Mouse (Mus musculus) forebrain, embryonic 11.5 days (tissue): ENCODE data around the gene Gnai3. TPM values are rescaled to one million over a fixed set of nuclear protein-coding genes. Genes with fewer than 3 reads are reported as not detected.

Experiments used
- ATAC-seq: fragments of 200-750 bp; cut with Nextera tagmentation; replicated peaks from 2 replicates; pipeline ENCODE4 v1.8.0; 2017; ENCODE audit warnings: moderate TSS enrichment; ENCODE audit not compliant: low FRiP score
- DNase-seq: peaks from one replicate; pipeline ENCODE4 v3.0.0-alpha.2; 2017; ENCODE audit warnings: low spot score
- H3K27ac ChIP-seq: fragments of 300-500 bp; sonication (generic); 2 replicates; pipeline ENCODE4 v1.5.1; 2014; ENCODE audit warnings: low read depth, low read length
- H3K27me3 ChIP-seq: fragments of 300-500 bp; sonication (generic); 2 replicates; pipeline ENCODE4 v1.6.1; 2014; ENCODE audit warnings: mild to moderate bottlenecking, low read length, mixed read lengths; ENCODE audit not compliant: control insufficient read depth, insufficient read depth
- H3K36me3 ChIP-seq: fragments of 300-500 bp; sonication (generic); 2 replicates; pipeline ENCODE4 v1.6.1; 2014; ENCODE audit warnings: mild to moderate bottlenecking, low read length, moderate library complexity, mixed read lengths; ENCODE audit not compliant: control insufficient read depth, insufficient read depth
- H3K4me1 ChIP-seq: fragments of 300-500 bp; sonication (generic); replicated peaks from 2 replicates; pipeline ENCODE4 v1.6.1; 2014; ENCODE audit warnings: low read length, mixed read lengths; ENCODE audit not compliant: control insufficient read depth, insufficient read depth
- H3K4me2 ChIP-seq: fragments of 300-500 bp; sonication (generic); 2 replicates; pipeline ENCODE4 v1.6.1; 2014; ENCODE audit warnings: low read depth, mild to moderate bottlenecking, low read length, moderate library complexity, mixed read lengths; ENCODE audit not compliant: severe bottlenecking
- H3K4me3 ChIP-seq: fragments of 300-500 bp; sonication (generic); 2 replicates; pipeline ENCODE4 v1.5.1; 2014; ENCODE audit warnings: low read depth, low read length
- H3K9ac ChIP-seq: fragments of 300-500 bp; sonication (generic); 2 replicates; pipeline ENCODE4 v1.6.1; 2014; ENCODE audit warnings: low read length
- H3K9me3 ChIP-seq: fragments of 300-500 bp; sonication (generic); 2 replicates; pipeline ENCODE4 v1.6.1; 2016; ENCODE audit warnings: low read length, mixed read lengths; ENCODE audit not compliant: control insufficient read depth
- WGBS: fragments of 180-500 bp; shearing (Covaris S2); extraction: QIAGEN DNeasy Blood & Tissue Kit; methylation state at CpG from one replicate; pipeline ENCODE4 v1.1.7; 2014; 5-methylcytosine and 5-hydroxymethylcytosine counted together
- polyA plus RNA-seq: library from polyadenylated mRNA; unstranded; fragments of >200 nt; fragmentation: Nextera tagmentation; extraction: Ambion mirVana; gene quantifications from 2 replicates; pipeline ENCODE4 v1.2.1, GENCODE M21; 2014

Gnai3 gene
- polyA plus RNA-seq, 1 experiment from 2014 or later, result 213 TPM

DNA sequence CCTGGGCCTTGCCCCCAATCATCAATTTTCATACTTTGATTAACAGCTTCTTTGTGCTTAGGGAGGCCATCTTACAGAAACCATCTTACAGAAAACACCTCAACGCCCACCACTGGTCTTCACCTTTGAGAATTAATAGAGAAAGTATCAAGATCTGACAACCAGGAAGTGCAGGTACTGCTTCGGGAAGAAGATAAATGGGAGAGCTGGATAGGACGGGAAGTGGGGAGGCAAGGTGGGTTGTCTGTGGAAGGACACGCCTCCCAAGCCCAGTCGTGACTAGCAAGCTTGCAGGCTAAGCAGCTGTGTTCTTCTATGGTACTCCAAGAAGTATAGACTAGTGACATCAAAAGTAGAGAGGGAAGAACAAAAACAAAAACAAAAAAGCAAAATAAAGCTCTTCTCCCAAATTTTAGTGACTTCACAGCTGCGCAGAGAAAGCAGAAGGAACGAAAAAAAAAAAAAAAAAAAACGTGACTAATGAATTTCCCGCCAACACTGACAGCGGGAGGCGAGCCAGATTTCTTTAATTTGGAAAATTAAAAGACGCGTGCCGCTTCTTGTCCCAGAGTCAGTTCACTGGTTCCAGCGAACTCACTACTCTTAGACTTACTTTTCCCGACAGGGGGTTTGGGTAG, 39.6 kb upstream of the Gnai3 start:
- peak overlapping the region; percentile 94 for H3K4me2 ChIP-seq
- WGBS, result 4% methylated on average over 16 of the region's 16 CpGs
- 0 out of 2 replicates have a peak, but pooled peaks cover 3% of the 10 kb centered on the region for H3K27me3 ChIP-seq
- no peaks in the 10 kb centered on the region for H3K36me3 ChIP-seq
- H3K9me3 ChIP-seq, result no peaks in the 10 kb centered on the region
- no peak overlapping the region for H3K27ac ChIP-seq
- DNase-seq (peak; percentile 46), ATAC-seq (no peak)
- peak overlapping the region; percentile 73 for H3K4me3 ChIP-seq
- peaks cover 4% of the 10 kb centered on the region; the same call in 1 of the 2 replicates for H3K4me1 ChIP-seq
- H3K9ac ChIP-seq, result peak overlapping the region; percentile 72

- Histone ChIP-seq H3K9ac (no peak overlapping the region), H3K4me2 (no peak overlapping the region), H3K27ac (no peak overlapping the region), H3K36me3 (no peaks in the 10 kb centered on the region), H3K9me3 (no peaks in the 10 kb centered on the region), H3K4me1 (peaks cover 4% of the 10 kb centered on the region; the same call in 1 of the 2 replicates), H3K27me3 (0 out of 2 replicates have a peak, but pooled peaks cover 3% of the 10 kb centered on the region), H3K4me3 (no peak overlapping the region)
- ATAC-seq (no peak), DNase-seq (peak; percentile 34)
- 81% methylated on average over 3 of the region's 3 CpGs for WGBS
Measured at GRCm38 (mm10) chr3:108184742-108185141, 38.8 kb upstream of the Gnai3 start.

GRCm38 (mm10) chr3:108180514-108180913, 34.6 kb upstream of the Gnai3 start:
- H3K27me3 ChIP-seq, result 0 out of 2 replicates have a peak, but pooled peaks cover 3% of the 10 kb centered on the region
- H3K4me1 ChIP-seq, result 0 out of 2 replicates have a peak, but pooled peaks cover 3% of the 10 kb centered on the region
- no peak overlapping the region for H3K4me3 ChIP-seq
- no peak for ATAC-seq
- WGBS, result 32% methylated on average over 2 of the region's 2 CpGs
- DNase-seq, result peak; percentile 23
- H3K9me3 ChIP-seq, result no peaks in the 10 kb centered on the region
- no peak overlapping the region for H3K4me2 ChIP-seq
- H3K36me3 ChIP-seq, result no peaks in the 10 kb centered on the region
- no peak overlapping the region for H3K27ac ChIP-seq
- H3K9ac ChIP-seq, result no peak overlapping the region

DNA sequence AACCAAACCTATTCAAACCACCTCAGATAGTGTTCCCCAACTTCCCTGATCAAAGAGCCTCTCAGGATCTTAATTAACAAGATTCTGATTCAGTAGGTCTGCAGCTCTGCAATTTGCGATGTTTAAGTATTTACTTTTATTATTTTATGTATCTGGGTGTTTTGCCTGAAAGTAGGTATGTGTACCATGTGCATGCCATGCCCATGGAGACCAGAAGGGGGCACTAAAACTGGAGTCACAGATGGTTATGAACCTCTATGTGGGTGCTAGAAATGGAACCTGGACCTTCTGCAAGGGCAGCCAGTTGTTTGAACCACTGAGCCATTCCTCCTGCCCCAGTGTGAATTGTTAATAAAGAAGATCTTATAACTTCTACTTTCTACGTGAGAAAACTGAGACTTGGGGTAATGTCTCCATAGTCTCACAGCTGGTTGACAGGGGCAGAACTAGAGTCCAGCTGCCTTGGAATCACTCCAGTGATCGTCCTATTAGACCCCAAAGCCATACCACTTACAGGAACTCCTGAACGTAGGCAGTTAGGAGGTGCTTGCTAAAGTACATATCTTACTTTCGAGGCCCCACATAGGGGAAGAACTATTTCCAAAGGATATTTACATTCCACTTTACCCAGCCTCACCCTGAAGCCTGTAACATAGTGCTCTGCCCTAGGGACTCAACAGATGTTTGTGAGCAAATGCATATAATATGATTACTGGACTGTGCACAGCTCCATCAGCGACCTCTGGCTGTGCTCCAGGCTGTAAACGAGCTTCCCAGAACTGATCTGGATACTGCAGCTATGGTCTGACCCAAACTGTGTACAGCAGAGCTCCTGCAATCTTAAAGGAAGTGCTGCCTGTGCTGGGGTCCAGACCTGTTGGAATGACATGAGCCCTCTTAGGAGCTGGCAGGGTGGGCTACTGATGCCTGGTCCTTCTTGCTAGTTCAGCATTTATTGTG, 33.1 kb upstream of the Gnai3 start:
- no peak overlapping the region for H3K4me3 ChIP-seq
- H3K4me1 ChIP-seq, result peaks cover 11% of the 10 kb centered on the region
- no peaks in the 10 kb centered on the region for H3K36me3 ChIP-seq
- no peak overlapping the region for H3K4me2 ChIP-seq
- WGBS, result 81% methylated on average over 7 of the region's 7 CpGs
- no peak overlapping the region for H3K27ac ChIP-seq
- H3K9ac ChIP-seq, result no peak overlapping the region
- ATAC-seq (no peak), DNase-seq (peak; percentile 25)
- H3K27me3 ChIP-seq, result no peaks in the 10 kb centered on the region
- no peaks in the 10 kb centered on the region for H3K9me3 ChIP-seq

DNA sequence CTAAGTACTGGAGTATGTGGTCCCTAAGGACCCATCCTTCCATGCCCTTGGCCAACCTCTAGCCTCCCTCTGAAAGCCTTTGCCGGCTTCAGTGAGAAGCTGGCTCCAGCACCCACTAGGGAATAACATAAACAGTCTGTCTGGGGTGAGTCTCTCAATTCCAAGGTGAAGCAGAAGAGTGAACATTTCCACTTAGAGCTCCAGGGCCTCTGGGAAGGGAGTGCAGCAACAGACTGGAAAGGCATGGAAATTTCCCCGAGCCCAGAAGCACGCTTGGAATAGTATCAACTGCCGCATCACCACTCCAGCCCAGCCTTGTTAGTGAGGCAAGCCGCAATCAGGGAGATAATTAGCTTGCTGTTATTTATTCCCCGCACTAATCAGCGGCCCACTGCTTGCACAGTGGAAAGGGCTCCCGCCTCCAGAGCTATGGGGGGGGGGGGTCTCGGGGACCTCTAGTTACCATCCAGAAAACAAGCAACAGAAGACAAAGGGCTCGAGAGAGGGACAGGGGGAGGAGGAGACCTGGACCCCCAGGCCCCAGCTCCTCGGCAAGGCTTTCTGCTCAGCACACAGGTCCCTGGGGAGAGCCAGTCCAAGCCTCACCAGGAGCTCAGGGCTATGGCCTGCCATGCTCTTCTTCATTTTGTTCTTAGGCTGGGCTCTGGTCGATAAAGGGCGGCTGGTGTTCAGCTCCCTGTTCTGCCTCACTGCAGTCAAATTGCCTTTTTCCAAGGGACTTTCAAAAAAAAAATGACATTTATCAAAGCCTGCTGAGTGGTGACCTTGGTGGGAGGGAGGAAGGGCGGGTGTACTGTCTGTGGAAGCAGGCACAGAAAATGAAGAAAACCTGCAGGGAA, 29.0 kb upstream of the Gnai3 start:
- no peaks in the 10 kb centered on the region for H3K27me3 ChIP-seq
- H3K4me3 ChIP-seq, result no peak overlapping the region
- peak; percentile 92 for ATAC-seq
- H3K4me1 ChIP-seq, result peaks cover 11% of the 10 kb centered on the region
- peak overlapping the region; percentile 4 for H3K27ac ChIP-seq
- H3K9ac ChIP-seq, result peak overlapping the region; percentile 35; the same call in 1 of the 2 replicates
- DNase-seq, result peak; percentile 80
- H3K4me2 ChIP-seq, result peak overlapping the region; percentile 26; the same call in 1 of the 2 replicates
- H3K9me3 ChIP-seq, result no peaks in the 10 kb centered on the region
- 21% methylated on average over 14 of the region's 14 CpGs for WGBS
- H3K36me3 ChIP-seq, result no peaks in the 10 kb centered on the region

GRCm38 (mm10) chr3:108169199-108169598, 23.3 kb upstream of the Gnai3 start:
- Histone ChIP-seq H3K36me3 (no peaks in the 10 kb centered on the region), H3K4me2 (no peak overlapping the region), H3K27ac (no peak overlapping the region), H3K27me3 (0 out of 2 replicates have a peak, but pooled peaks cover 2% of the 10 kb centered on the region), H3K4me3 (no peak overlapping the region), H3K9me3 (no peaks in the 10 kb centered on the region), H3K9ac (0 out of 2 replicates have a peak overlapping the region, but pooled peaks have one; percentile 23), H3K4me1 (peaks cover 30% of the 10 kb centered on the region)
- no peak for ATAC-seq
- WGBS, result 49% methylated on average over 3 of the region's 3 CpGs
- peak; percentile 52 for DNase-seq

DNA sequence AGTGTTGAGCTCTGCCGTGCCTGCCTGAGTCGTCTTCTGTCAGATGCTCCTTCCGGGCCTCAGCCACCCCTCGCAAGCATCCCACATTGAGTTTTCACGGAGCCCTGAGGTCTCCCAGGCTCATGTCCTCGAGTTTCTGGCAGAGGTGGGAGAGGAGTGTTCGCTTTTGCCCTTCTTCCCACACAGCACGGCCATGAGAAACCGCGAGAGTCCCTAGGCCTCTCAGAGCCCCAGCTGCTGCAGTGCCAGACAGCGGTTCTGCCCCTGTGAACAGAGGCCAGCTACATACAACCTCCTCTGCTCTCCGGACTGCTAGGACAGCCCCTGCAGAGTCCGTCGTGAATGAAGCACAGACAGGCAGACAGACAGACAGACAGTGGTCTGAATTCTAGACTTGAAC, 21.6 kb upstream of the Gnai3 start:
- no peak for ATAC-seq
- no peak overlapping the region for H3K4me2 ChIP-seq
- no peak overlapping the region for H3K9ac ChIP-seq
- no peak overlapping the region for H3K4me3 ChIP-seq
- DNase-seq, result peak; percentile 52
- 41% methylated on average over 14 of the region's 14 CpGs for WGBS
- H3K4me1 ChIP-seq, result peaks cover 29% of the 10 kb centered on the region
- H3K36me3 ChIP-seq, result no peaks in the 10 kb centered on the region
- H3K9me3 ChIP-seq, result no peaks in the 10 kb centered on the region
- 0 out of 2 replicates have a peak, but pooled peaks cover 2% of the 10 kb centered on the region for H3K27me3 ChIP-seq
- H3K27ac ChIP-seq, result no peak overlapping the region
